Mouse (Mus musculus): ENCODE results near the gene Il31.
"Not testable (repeated sequence)": the region's sequence is repeated elsewhere in the genome, so short reads cannot be mapped to it uniquely, and the experiment has no call there.

The Il31 gene

DNA sequence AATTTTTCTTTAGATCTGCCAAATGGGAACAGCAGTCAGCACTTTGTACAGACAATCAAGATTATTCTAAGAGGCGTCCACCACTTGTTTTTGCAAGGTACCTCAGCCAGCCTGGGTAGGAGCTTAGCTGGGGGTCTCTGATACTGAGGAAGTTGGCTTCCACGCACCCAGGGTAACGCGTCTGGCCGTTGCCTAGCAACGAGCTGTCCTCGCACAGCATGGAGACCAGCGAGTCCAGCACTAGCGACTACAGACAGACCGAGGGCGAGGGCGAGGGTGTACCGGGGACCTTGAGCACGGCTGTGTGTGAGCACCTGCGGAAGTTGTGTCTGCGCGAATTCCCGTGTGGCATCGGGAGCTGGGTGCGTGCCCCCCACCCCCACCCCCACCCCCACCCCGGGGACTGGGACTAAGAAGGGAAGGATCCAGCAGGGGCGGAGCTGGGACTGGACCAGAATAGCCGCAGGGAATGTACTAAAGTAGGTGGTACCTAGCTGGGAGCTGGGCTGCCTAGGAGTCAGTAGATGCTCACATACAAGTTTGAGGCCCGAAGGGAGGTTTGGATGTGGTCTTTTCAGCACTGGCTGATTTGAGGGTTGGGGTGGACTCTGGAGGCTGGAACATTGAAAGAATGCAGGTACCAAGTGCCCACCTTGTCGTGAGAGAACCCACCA is at the start of gene Il31, which contains the start of gene Lrrc43:
Il31 (minus strand) TSS at position 378 of the 674 bp plus-strand sequence.
Lrrc43 (plus strand) TSS at position 194 of the 674 bp plus-strand sequence.
- no peak for DNase-seq (ENCODE audit: low read depth, low spot score)

DNA sequence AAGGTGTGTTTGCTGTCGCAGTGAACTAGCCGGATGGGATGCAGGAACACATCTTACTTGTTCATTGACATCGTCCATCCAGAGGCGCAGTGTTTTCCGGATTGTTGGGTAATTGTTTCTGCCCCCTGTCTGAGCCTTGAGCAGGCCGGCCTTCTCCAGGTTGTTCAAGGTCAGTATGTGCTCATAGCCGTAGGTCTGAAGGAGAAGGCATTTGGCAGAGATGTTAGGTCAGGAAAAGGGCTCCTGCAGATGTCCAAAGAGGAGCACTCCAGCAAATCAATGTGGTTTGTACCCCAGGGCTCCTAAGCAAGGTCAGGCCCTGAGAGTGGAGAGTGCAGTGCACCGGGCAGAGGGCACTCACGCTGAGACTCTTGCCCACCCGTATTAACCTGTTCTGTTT is 44.5 kb upstream of the Il31 start:
- no peak for DNase-seq (ENCODE audit: low read depth, low spot score)

- DNase-seq (ENCODE audit: low read depth, low spot score): no peak
Measured at GRCm38 (mm10) chr5:123530056-123530455, 40.8 kb upstream of the Il31 start.

DNA sequence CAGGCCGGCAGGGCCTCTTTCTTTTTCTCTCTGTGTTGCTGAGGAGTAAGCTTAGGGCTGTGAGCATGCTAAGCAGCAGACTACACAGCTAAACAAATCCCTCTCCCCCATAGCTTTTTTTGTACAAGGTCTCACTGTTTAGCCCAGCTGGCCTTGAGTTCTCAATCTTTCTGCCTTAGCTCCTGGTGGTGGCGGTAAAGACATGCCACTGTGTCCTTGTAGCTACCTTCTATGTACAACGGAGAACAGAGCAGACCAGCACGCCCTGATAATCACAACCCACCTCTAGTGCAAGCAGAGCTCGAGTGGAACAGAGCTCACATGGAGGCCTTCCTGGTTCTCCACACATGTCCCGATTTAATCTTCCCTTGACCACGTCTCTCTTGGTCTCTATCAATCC is 39.4 kb upstream of the Il31 start:
- DNase-seq (ENCODE audit: low read depth, low spot score): no peak

DNA sequence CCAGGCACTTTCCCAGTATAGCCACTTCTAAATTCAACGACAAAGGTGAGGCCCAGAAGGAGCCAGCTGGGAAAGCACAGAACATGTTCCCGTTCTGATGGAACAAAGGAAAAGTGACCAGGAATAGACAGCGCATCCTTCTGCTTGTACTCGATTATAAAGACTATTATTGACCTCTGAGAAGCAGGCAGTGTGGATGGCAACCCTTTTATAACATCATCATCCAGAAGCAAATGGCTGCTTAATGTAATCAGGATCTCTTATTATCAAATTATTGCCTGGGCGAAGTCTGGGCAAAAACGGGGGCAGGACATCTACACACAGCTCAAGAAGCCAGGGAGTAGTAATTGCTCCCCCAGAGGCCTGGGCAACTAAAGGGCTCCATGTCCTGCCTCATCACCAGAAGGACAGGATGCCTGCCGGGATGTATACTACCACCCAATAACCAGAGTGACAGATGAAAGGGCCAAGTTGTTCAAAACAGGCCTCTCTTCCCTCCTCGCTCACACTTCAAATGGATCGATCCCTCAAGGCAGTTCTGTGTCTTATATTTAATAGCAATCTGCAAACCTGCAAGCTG is 36.7 kb upstream of the Il31 start:
- no peak for DNase-seq (ENCODE audit: low read depth, low spot score)

GRCm38 (mm10) chr5:123525281-123525680 is 36.0 kb upstream of the Il31 start, which contains the start of gene Gm49027:
Gene Gm49027 (minus strand): TSS chr5:123525488.
- no peak for DNase-seq (ENCODE audit: low read depth, low spot score)

- no peak for DNase-seq (ENCODE audit: low read depth, low spot score)
Measured at GRCm38 (mm10) chr5:123524393-123524750, 35.1 kb upstream of the Il31 start.

- peak; percentile 99 for DNase-seq (ENCODE audit: low read depth, low spot score)
Measured at GRCm38 (mm10) chr5:123523692-123524392, 34.6 kb upstream of the Il31 start, which contains the start of gene Diablo. Gene Diablo (minus strand): TSS chr5:123524176.

DNA sequence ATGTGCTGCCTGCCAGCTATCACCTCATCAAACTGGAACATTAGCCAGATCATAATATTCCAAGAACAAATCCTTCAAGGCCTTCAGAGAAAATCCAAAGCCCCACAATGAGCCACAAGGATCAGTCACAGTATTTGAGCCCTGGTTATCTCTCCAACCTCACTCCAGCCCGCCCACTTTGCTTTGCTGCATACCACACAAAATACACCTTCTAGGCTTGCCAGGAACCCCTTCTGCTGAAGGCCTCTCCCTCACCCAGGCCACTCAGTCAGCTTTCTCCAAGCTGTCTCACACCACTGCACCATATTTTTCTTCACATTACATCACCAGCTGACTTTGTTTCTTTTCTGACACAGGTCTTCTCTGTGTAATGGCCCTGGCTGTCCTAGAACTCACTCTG is 32.9 kb upstream of the Il31 start:
- DNase-seq (ENCODE audit: low read depth, low spot score): no peak

DNA sequence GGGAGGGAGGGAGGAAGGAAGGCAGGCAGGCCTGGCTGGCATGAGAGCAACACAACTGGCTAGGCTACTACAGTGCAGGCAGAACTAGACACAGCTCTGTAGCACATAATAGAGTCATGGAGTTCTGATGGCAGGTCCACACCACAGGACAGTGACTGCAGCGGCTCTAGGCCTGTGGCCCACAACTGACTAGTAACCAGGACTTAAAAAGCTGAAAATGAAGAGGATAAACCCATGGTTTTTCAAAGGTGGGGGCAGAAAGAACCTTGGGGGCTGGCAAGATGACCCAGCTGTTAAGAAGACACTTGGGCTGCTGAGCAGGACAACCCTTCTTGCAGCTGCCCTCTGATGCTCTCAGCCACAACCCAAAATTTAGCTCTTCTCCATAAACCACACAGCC is 32.3 kb upstream of the Il31 start:
- DNase-seq (ENCODE audit: low read depth, low spot score): no peak

DNA sequence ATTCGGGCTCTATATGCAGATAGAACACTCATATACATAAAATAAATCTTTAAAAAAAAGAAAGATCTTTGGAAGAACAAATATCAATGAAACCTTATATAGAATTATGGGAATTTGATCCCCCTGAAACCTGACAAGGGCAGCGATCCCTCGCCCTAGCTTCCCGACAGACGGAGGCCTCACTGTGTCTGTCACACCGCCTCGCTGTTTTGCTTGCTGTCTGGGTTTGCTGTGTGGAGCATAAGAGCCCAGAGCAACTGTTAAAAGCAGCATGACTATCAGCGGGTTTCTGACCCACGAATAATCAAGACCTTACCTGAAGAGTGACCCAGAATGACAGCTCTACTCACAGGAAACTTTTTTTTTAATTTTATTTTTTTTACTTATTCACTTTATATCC is 31.4 kb upstream of the Il31 start:
- no peak for DNase-seq (ENCODE audit: low read depth, low spot score)

GRCm38 (mm10) chr5:123514871-123515270 is 25.6 kb upstream of the Il31 start:
- DNase-seq (ENCODE audit: low read depth, low spot score): no peak

DNA sequence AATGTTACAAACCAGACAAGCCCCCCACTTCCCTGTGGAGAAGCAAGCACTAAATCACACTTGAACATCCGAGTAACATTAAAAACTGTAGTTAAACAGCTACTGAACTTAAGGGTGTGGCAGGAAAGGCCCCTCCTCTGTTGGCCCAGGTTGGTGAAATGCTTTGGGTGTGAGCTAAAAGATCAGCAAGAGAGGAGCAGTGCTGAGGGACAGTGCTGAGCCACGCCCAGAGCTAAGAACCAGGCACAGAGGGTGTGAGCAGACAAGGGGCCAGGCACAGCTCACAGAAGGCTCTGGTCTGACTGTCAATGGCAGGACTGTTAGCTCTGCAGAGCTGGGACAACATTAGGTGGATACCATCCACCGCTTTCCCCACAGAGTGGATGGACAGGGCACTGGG is 22.8 kb upstream of the Il31 start:
- no peak for DNase-seq (ENCODE audit: low read depth, low spot score)

DNA sequence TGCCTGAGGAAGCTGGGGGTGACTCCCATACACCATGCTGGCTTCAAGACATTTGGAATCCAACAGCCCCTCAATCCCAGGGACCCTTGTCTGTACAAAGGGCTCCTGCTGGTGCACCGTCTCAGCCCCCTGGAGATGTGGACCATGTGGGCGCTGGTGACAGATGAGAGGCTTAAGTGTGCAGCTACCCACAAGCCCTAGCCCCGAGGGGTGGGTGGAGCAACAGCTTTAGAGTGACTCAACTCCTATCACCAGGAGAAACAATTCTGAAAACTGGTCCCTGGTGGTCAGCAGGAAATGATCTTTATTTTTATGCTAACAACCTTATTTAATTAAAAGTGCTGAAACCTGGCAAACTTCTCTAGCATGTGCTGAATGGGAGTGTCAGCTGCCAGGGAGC is 22.1 kb upstream of the Il31 start:
- DNase-seq (ENCODE audit: low read depth, low spot score): not testable (repeated sequence)

DNA sequence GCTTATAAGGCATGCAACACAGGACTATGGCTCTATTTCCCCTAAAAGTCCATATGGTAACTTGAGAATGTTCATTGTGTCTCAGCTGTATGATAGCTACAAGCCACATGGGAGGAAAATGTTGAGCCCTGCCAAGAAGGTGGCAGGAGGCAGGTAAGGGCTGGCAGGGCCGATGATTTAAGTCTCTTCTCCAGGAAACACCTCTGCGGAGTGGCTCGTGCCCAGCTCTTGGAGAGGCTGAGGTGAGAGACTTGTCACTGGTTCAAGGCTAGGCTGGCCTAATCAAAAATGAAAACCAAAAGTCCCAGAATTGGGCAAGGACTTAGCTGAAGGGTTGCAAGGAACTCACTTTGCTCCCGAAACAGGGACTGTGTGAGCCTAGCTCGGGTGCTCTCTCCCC is 20.9 kb upstream of the Il31 start, which contains the start of gene B3gnt4:
B3gnt4 (plus strand) TSS at position 301 of the 400 bp plus-strand sequence.
- DNase-seq (ENCODE audit: low read depth, low spot score): no peak

DNA sequence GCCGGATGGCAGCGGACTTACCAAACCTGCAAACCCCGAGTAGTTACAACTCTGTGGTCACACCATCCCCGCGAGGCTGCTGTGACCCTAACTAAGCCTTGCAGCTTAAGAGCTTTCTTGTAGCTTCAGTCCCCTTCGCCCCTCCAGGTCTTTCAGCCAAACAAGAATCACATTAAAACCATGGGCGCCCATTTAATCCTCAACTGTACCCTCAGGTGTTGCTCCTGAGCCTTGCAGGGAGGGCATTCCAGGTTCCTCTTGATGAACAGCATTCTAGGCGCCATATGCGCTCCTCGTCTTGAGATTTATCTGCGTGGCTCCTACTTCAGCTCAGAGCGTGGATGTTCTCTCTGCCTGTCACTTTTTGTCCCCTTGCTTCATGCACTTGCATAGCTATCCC is 19.6 kb upstream of the Il31 start:
- no peak for DNase-seq (ENCODE audit: low read depth, low spot score)

DNA sequence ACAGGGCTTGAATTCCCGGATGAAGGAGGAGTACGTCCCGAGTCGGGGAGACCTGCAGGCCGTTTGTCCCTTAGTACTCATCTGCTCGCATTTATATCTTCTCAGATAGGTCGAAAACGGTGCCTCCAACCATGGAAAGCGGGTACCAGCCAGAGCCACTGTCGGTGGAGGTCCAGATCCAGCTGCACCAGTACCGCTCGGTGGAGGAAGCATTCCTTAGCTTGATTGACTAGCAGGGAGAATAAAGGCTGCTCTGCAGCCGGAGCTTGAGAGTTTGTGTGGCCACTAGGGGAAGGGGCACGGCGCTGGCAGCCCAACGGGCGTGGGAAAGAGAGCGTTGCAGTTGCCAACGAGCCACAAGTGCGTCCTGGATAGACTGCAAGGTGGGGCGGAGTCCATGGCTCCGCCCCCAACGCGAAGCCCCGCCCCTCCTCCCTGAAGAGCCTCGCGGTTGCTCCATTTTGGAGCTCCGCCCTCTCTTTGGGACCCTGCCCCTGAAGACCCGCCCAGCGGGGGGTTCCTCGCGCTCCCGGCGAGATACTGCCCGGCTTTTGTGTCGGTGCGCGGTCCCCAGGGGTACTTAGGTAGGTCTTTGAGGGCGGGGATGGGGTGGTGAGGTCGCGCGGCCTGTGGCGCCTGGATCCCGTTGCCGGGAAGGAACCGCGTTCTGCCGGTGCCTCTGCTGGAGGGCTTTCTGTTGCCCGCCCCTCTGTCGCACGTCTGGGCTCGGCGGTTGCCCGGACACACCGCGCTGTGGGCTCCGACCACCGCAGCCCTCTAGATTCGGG is 18.8 kb upstream of the Il31 start:
- DNase-seq (ENCODE audit: low read depth, low spot score): peak; percentile 90

GRCm38 (mm10) chr5:123501973-123502372 is 12.7 kb upstream of the Il31 start:
- no peak for DNase-seq (ENCODE audit: low read depth, low spot score)

GRCm38 (mm10) chr5:123499717-123500116 is 10.4 kb upstream of the Il31 start:
- DNase-seq (ENCODE audit: low read depth, low spot score): peak; percentile 44

- DNase-seq (ENCODE audit: low read depth, low spot score): no peak
Measured at GRCm38 (mm10) chr5:123489935-123490334, 646 bp upstream of the Il31 start.

- DNase-seq (ENCODE audit: low read depth, low spot score): no peak
Measured at GRCm38 (mm10) chr5:123487659-123488395, 1.5 kb downstream of the Il31 start.
